Mouse (Mus musculus) kidney, postnatal 14 days (tissue): ENCODE measurements at regions not wholly inside any gene's neighbourhood (a gene's known extent, or its start where the extent isn't known, plus 50 kb on each side); places are given as distances from the start of the nearest gene placed in this dataset.

Experiments used
- DNase-seq: peaks from one replicate; pipeline ENCODE4 v3.0.0; 2022; ENCODE audit warnings: mixed read lengths

DNA sequence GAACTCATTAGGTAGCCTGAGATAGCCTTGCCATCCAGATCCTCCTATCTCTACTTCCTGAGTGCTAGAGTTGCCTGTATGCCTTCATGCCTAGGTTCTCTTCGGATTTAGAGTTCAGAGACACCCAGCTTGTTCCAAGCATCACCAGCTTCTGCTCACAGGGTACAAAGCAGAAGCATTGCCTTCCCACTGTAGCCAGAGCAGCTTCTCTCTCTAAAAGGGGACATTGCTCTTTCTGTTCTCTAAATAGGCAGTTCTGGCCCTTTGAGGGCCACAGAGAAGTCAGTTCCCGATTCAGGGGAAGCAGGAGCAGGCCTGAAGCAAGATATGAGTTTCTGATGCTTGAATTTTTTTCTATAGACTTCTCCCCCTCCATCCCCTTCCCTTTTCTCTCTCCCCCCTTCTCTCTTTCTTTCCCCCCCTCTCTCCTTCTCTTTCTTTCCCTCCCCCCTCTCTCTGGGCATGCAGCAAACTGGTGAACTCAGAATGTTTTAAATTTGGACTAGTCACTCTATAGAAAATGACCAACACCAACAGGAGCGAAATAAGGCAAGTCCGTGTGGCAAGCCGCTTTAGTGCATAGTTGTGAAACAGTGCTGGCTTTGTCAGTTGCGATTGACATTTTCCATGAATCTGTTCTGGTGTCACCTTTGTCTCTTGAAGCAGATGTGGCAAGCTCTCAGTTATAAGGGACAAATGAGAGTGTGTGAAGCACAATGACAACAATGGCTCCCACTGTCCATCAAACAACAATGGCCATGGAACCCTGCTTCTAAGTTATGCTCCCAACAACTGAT is 273.2 kb upstream of the Klf4 start:
- no peak for DNase-seq

- DNase-seq: no peak
Observed at GRCm38 (mm10) chr4:55802101-55802500, 269.8 kb upstream of the Klf4 start.

- DNase-seq: no peak
Observed at GRCm38 (mm10) chr4:55798099-55798498, 265.8 kb upstream of the Klf4 start.

DNA sequence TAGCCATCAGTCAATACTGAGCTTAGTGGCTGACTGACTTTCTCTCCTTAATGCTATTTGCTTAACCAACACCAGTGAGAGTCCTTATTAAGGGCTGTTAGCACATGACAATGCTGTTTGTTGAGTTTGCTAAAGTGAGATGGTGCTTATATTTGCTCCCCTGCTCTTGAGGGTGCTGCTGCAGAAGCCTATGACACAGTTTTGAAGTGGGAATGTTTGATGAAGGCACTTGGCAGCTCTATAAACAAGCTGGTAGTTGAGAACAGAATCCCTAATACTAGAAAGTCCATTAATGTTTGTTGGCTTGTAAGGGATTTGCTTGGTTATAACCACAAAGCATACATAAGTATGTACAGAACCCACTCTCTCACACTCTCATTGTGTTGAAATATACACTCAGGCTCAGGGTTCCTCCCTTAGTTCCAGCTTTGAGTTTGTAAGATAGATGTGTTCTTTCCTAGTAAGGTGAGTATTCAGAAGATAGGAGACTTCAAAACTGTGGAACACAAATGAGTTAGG is 249.1 kb upstream of the Klf4 start:
- no peak for DNase-seq

- no peak for DNase-seq
Observed at GRCm38 (mm10) chr4:55779581-55779980, 247.3 kb upstream of the Klf4 start.

- no peak for DNase-seq
Observed at GRCm38 (mm10) chr4:55775858-55776257, 243.6 kb upstream of the Klf4 start.

DNA sequence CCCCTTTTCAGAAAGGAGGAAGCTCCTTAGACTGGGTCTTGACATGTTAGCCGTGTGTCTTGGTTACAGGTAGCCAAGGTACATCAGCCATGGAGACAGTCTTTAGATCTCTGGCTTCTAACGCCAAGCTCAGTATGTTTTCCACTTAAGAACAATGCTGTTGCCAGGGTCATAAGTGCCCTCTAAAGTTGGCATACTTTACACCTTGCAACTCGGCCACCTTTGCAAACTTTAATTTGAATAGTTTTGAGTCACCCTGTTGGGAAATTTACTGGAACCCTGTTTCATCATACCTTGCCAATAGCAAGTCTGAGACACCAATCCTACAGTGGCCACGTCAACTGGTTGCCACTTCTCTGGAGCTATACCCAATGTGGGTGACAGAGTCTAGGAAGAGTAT is 242.3 kb upstream of the Klf4 start:
- no peak for DNase-seq

- no peak for DNase-seq
Observed at GRCm38 (mm10) chr4:55769656-55770055, 237.4 kb upstream of the Klf4 start.

DNA sequence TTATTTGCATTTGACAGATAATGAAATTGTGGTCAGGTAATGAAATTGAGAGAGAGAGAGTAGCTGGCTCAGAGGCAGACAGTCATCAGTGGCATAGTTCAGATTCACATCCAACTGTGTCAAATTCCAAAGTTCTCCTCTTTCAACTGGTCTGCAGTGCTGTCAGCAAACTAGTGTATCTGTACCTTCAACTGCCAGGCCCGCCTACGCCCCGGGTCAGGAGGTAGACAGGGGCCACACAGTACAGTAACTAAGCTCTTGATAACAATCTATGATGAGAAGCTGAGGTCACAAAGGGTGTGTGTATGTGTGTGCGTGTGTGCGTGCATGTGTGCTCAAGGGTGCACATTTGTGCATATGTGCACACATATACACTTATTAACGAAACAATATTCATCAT is 236.1 kb upstream of the Klf4 start:
- no peak for DNase-seq

DNA sequence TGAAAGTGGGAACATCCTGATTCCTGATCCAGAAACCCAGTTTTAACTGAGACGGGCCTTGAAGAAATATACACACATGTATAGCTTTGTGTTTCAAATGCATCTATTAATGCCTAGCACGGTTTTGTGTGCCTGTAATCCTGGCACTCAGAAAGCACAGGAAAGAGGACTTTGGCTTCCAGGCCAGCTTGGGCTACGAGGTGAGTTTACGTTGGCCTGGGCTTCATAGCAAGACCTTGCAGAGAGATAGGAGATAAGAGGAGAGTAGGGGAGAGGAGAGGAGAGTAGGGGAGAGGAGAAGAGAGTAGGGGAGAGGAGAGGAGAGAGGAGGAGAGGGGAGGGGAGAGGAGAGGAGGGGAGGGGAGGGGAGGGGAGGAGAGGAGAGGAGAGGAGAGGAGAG is 234.9 kb upstream of the Klf4 start:
- DNase-seq: no peak

- DNase-seq: no peak
Observed at GRCm38 (mm10) chr4:55765780-55766179, 233.5 kb upstream of the Klf4 start.

DNA sequence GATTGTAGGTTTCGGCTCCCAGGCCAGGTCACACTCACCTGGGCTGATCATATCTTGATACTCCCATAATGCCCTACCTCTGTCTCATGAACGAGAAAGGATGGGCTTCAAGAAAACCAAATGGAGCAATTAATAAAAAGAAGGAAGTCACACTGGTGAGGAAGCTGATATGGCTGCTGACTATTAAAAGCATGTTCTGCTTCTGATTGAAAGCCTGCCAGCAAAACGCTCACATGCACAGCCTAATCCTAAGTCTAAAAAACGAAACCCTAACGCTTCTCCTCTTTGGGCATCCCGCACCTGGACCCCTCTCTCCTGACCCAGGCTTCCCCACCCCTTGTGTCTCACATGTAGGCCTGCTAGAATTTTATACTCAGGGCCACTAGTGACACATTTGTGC is 230.8 kb upstream of the Klf4 start:
- DNase-seq: no peak

DNA sequence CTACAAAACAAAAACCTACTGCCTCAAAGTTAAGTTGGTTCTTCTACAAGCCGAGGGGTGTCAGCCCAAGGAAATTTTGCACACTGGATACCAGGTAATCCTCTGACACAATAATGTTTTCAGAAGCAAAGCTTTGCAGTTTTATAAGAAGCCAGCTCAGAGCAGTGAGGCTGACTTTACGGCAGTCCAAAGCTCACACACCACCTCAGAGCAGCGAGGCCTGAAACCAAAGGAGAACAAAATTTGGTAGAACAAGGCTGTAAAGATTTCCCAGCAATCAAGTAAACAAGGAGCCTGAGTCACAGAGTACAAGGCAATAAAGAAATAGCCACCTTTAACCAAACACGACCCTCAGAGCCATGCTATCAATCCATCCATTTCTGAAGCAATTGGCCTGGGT is 230.1 kb upstream of the Klf4 start:
- no peak for DNase-seq

- DNase-seq: no peak
Observed at GRCm38 (mm10) chr4:55757148-55757927, 225.1 kb upstream of the Klf4 start.

- peak; percentile 57 for DNase-seq
Observed at GRCm38 (mm10) chr4:55749949-55750600, 217.8 kb upstream of the Klf4 start.

- DNase-seq: peak; percentile 15
Observed at GRCm38 (mm10) chr4:55741355-55741754, 209.1 kb upstream of the Klf4 start.

DNA sequence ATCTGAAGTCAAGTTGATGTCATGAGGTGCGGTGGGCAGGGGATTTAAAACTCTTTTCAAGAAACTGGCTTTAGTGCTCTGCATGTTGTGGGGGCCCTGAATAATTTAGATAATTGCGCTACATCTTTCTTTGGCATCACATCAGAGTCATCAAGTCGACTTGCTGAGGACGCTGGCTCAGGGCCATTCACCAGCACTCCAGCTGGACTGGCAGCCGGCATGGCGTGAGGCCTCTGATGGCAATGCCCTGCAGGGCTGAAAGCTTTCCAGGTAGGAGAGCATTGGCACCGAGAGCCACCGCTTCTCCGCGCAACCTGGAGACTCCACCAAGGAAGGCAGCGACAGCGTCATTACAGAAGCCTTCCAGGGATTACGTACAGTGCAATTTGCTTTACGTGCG is 207.8 kb upstream of the Klf4 start:
- no peak for DNase-seq

GRCm38 (mm10) chr4:55738714-55739113 is 206.4 kb upstream of the Klf4 start:
- no peak for DNase-seq

- DNase-seq: no peak
Observed at GRCm38 (mm10) chr4:55735453-55735852, 203.2 kb upstream of the Klf4 start.

DNA sequence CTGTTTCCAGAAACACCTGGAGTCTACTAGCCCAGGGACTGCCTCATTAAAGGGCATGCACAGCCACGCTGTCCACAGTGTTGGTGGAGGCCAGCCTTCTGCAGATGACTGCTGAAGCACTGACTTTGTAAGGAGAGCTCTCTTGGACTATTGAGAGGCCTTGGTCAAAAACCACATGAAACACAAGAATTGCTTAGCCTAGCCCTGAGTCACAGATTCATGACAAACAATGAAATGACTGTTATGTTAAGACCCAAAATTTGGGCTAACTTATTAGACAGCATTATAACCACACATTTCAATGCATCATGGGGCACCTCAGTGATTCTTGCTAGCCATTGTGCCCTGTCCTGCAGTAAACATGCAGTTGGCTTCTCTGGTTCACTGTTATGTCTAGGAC is 202.1 kb upstream of the Klf4 start:
- DNase-seq: no peak

DNA sequence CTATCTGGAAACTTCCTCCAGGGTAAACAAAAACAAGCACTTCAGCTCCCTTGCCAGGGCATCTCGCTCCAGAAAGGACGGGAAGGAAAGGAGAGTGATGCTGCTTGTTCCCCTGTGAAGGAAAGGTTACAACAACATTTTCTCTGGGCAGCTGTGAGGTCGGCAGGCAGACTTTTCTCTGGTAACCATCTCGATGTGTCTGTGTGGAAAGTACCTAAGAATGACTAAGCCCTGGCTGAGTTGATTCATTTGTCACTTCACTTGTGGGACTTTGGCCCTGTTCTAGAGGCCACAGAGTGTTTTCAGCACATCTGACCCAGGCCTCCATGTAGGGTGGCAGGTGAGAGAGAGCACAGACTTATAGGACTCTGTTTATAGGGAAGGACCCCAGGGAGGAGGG is 201.0 kb upstream of the Klf4 start:
- no peak for DNase-seq

DNA sequence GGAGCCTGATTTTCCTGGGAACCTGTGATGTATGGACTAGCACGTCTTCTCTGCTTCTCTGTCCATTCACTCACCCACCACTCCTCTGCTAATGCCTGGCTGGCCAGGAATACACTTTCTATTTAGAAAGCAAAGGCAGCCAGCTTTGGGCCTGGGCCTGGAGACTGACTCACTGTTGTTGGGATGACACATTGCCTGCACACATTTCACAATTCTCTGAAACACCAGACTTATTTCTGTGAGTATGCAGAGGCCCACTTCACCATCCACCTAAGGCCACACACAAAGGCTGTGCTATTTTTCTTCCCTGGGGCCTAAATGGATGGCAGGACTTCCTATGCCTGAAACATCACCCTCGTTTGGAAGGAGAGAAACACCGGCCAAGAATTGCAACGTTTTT is 199.7 kb upstream of the Klf4 start:
- no peak for DNase-seq

GRCm38 (mm10) chr4:55730266-55730665 is 198.0 kb upstream of the Klf4 start:
- no peak for DNase-seq

DNA sequence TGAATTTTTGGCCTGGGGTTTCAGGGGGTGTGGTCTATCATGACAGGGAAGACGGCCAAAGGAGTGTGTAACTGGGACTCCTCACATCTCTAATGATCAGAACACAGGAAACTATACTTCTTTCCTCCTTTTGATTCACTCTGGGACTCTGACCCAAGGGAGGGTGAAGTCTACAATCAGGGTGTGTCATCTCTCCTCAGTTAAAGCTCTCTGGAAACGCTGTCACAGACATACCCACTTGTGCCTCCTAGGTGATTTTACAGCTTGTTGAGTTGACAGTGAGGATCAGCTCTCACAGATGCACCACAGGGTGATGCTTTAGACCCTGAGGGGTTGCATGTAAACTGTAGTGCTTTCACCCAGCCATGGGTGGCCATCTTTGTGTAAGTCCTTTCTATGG is 194.9 kb upstream of the Klf4 start:
- no peak for DNase-seq
